Mouse (Mus musculus): ENCODE results near the gene Wfdc18. TPM values are rescaled to one million over a fixed set of nuclear protein-coding genes. Genes with fewer than 3 reads are reported as not detected.

Gene Wfdc18
- polyA plus RNA-seq, 1 experiment from 2014 or later: not detected

GRCm38 (mm10) chr11:83735881-83736280 is 27.1 kb downstream of the Wfdc18 start:
- H3K27me3 ChIP-seq (ENCODE audit: control insufficient read depth, insufficient read depth, low read length): no peaks in the 10 kb centered on the region
- H3K9me3 ChIP-seq (ENCODE audit: control insufficient read depth, low read length): no peaks in the 10 kb centered on the region
- H3K27ac ChIP-seq (replicated peaks; ENCODE audit: low read depth, low read length): no peak overlapping the region
- no peak overlapping the region for H3K4me3 ChIP-seq (ENCODE audit: low read depth, low read length)
- 63% methylated on average over 2 of the region's 2 CpGs for WGBS
- no peak for ATAC-seq (ENCODE audit: insufficient number of reproducible peaks, low FRiP score, low TSS enrichment, low read depth)
- no peak overlapping the region for H3K4me2 ChIP-seq (ENCODE audit: low read depth, severe bottlenecking)
- DNase-seq (ENCODE audit: low spot score): no peak
- H3K36me3 ChIP-seq (ENCODE audit: control insufficient read depth, insufficient read depth, low read length): no peaks in the 10 kb centered on the region
- no peak overlapping the region for H3K9ac ChIP-seq (ENCODE audit: low read length)
- no peaks in the 10 kb centered on the region for H3K4me1 ChIP-seq (ENCODE audit: control insufficient read depth, insufficient read depth, low read length)

DNA sequence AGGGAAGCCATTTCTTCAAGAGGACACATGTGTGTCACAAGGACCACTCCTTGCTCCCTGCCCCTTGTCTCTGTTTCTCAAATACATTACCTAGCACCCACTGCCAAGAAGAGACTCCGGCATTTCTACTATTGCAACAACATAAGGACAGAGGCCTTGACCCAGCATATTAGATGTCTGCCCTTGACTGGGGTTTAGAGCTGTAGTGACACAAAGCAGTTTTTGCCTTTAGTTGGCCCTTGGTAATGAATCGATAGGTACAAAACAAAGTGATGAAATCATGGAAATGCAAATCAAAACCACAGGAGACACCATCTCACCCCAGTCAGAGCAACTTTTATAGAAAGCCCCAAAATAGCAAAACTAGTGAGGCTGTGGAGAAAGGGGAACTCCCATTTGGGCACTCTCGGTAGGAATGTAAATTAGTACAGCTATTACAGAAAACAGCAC is 28.3 kb downstream of the Wfdc18 start:
- Histone ChIP-seq H3K27ac (replicated peaks; ENCODE audit: low read depth, low read length) (no peak overlapping the region), H3K4me3 (ENCODE audit: low read depth, low read length) (no peak overlapping the region), H3K9ac (ENCODE audit: low read length) (no peak overlapping the region), H3K4me1 (ENCODE audit: control insufficient read depth, insufficient read depth, low read length) (no peaks in the 10 kb centered on the region), H3K36me3 (ENCODE audit: control insufficient read depth, insufficient read depth, low read length) (no peaks in the 10 kb centered on the region), H3K4me2 (ENCODE audit: low read depth, severe bottlenecking) (no peak overlapping the region), H3K27me3 (ENCODE audit: control insufficient read depth, insufficient read depth, low read length) (no peaks in the 10 kb centered on the region), H3K9me3 (ENCODE audit: control insufficient read depth, low read length) (no peaks in the 10 kb centered on the region)
- ATAC-seq (ENCODE audit: insufficient number of reproducible peaks, low FRiP score, low TSS enrichment, low read depth): no peak
- no peak for DNase-seq (ENCODE audit: low spot score)
- 88% methylated on average over 3 of the region's 3 CpGs for WGBS

GRCm38 (mm10) chr11:83739241-83739640 is 30.4 kb downstream of the Wfdc18 start:
- 25% methylated on average over 5 of the region's 5 CpGs for WGBS
- DNase-seq (ENCODE audit: low spot score): peak; percentile 81
- Histone ChIP-seq H3K9me3 (ENCODE audit: control insufficient read depth, low read length) (no peaks in the 10 kb centered on the region), H3K36me3 (ENCODE audit: control insufficient read depth, insufficient read depth, low read length) (no peaks in the 10 kb centered on the region), H3K4me1 (ENCODE audit: control insufficient read depth, insufficient read depth, low read length) (no peaks in the 10 kb centered on the region), H3K27me3 (ENCODE audit: control insufficient read depth, insufficient read depth, low read length) (no peaks in the 10 kb centered on the region), H3K9ac (ENCODE audit: low read length) (no peak overlapping the region), H3K27ac (replicated peaks; ENCODE audit: low read depth, low read length) (no peak overlapping the region), H3K4me2 (ENCODE audit: low read depth, severe bottlenecking) (no peak overlapping the region), H3K4me3 (ENCODE audit: low read depth, low read length) (no peak overlapping the region)
- no peak for ATAC-seq (ENCODE audit: insufficient number of reproducible peaks, low FRiP score, low TSS enrichment, low read depth)

DNA sequence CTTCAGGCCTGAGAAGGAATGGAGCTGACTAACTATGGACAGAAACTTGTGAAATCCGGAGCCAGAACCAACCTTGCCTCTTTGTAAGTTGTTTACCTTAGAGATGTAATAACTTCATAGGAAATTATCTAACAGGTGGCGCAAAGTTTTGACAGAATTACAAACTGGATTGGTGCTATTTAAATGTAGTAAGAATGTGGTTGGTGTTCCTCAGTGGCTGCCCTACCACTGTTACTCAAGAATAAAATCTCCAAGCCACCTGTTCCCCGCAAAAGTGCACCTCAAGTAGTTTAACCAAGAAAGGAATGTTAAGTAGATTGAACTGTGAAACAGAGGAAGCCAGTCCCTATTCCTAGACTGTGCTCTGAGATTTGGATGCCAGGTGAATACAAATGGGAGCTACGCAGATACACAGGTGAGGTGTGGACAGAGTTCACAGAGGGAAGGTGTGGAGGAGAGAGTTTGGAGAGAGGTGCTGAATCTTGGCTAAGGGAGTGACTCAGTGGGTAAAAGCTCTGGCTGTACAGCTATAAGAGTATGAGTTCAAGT is 31.7 kb downstream of the Wfdc18 start:
- DNase-seq (ENCODE audit: low spot score) (no peak), ATAC-seq (ENCODE audit: insufficient number of reproducible peaks, low FRiP score, low TSS enrichment, low read depth) (no peak)
- no peaks in the 10 kb centered on the region for H3K4me1 ChIP-seq (ENCODE audit: control insufficient read depth, insufficient read depth, low read length)
- no peaks in the 10 kb centered on the region for H3K27me3 ChIP-seq (ENCODE audit: control insufficient read depth, insufficient read depth, low read length)
- WGBS: 79% methylated on average over 4 of the region's 4 CpGs
- H3K36me3 ChIP-seq (ENCODE audit: control insufficient read depth, insufficient read depth, low read length): no peaks in the 10 kb centered on the region
- H3K9me3 ChIP-seq (ENCODE audit: control insufficient read depth, low read length): no peaks in the 10 kb centered on the region
- H3K4me2 ChIP-seq (ENCODE audit: low read depth, severe bottlenecking): no peak overlapping the region
- no peak overlapping the region for H3K9ac ChIP-seq (ENCODE audit: low read length)
- no peak overlapping the region for H3K4me3 ChIP-seq (ENCODE audit: low read depth, low read length)
- H3K27ac ChIP-seq (replicated peaks; ENCODE audit: low read depth, low read length): no peak overlapping the region

DNA sequence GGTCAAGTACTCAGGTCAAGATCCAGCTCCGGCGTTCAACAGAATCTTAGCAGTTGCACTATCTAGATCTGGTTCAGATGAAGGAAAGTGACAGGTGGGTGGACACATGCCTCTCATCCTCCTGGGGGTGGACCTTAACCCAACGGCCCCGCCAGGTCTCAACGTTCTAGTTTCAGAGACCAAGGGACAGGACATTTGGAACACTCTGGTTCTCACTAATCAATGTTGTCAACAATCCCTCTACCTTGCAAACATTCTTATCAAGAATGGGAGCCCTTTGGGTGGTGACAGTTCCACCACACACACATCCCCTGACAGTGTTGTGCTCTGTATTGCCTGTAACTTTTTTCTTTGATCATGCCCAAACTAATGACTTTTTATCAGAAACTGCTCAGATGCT is 33.0 kb downstream of the Wfdc18 start:
- Histone ChIP-seq H3K4me2 (ENCODE audit: low read depth, severe bottlenecking) (no peak overlapping the region), H3K27me3 (ENCODE audit: control insufficient read depth, insufficient read depth, low read length) (no peaks in the 10 kb centered on the region), H3K4me3 (ENCODE audit: low read depth, low read length) (no peak overlapping the region), H3K36me3 (ENCODE audit: control insufficient read depth, insufficient read depth, low read length) (no peaks in the 10 kb centered on the region), H3K27ac (replicated peaks; ENCODE audit: low read depth, low read length) (no peak overlapping the region), H3K9ac (ENCODE audit: low read length) (no peak overlapping the region), H3K9me3 (ENCODE audit: control insufficient read depth, low read length) (no peaks in the 10 kb centered on the region), H3K4me1 (ENCODE audit: control insufficient read depth, insufficient read depth, low read length) (no peaks in the 10 kb centered on the region)
- DNase-seq (ENCODE audit: low spot score) (no peak), ATAC-seq (ENCODE audit: insufficient number of reproducible peaks, low FRiP score, low TSS enrichment, low read depth) (no peak)
- 78% methylated on average over 5 of the region's 5 CpGs for WGBS

DNA sequence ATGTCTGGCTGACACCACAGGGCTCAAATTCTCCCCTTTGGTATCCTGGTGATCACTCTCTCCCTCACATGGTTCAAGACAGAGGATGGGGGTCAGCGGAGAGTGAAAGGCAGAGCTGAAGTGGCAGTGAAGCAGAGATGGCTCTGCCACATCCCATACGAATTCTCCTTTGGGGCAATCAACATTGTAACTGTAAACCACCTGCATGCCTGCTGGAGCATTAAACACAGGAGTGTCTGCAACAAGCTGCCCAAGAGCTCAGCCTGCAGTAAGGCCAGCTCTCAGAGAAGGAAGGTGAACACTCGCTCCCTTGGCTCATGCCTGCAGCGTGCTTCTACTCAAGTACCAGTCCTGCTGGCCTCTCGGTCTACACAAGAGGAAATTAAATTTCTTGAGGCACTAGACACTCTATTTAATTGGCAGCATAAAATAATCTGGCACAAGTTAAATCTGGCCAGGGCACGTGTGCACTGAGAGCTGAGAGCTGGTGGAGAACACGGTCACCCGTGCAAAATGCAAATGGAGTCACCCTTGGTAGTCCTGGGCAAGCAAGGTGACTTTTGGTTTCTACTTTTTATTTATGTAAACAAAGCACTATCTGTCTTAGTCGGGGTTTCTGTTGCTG is 34.0 kb downstream of the Wfdc18 start:
- no peaks in the 10 kb centered on the region for H3K4me1 ChIP-seq (ENCODE audit: control insufficient read depth, insufficient read depth, low read length)
- no peaks in the 10 kb centered on the region for H3K27me3 ChIP-seq (ENCODE audit: control insufficient read depth, insufficient read depth, low read length)
- DNase-seq (ENCODE audit: low spot score) (no peak), ATAC-seq (ENCODE audit: insufficient number of reproducible peaks, low FRiP score, low TSS enrichment, low read depth) (no peak)
- H3K4me3 ChIP-seq (ENCODE audit: low read depth, low read length): no peak overlapping the region
- no peak overlapping the region for H3K9ac ChIP-seq (ENCODE audit: low read length)
- no peak overlapping the region for H3K4me2 ChIP-seq (ENCODE audit: low read depth, severe bottlenecking)
- no peaks in the 10 kb centered on the region for H3K36me3 ChIP-seq (ENCODE audit: control insufficient read depth, insufficient read depth, low read length)
- WGBS: 68% methylated on average over 9 of the region's 9 CpGs
- no peak overlapping the region for H3K27ac ChIP-seq (replicated peaks; ENCODE audit: low read depth, low read length)
- no peaks in the 10 kb centered on the region for H3K9me3 ChIP-seq (ENCODE audit: control insufficient read depth, low read length)

DNA sequence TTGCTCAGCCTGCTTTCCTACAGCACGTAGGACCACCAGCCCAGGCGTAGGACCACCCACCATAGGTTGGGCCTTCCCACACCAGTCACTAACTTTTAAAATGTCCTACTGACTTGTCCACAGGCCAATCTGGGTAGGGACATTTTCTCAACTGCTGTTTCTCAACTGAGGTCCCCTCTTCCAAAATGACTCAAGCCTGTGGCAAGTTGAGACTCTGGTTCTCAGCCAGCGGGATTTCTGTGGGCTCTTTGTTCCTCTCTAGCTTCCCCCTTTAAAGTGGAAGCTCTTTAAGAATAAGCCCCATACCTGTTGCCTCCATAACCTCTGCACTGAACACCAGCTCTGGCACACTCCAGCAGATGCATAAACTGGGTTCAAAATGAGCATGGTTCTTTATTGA is 34.7 kb downstream of the Wfdc18 start:
- Histone ChIP-seq H3K27ac (replicated peaks; ENCODE audit: low read depth, low read length) (no peak overlapping the region), H3K4me2 (ENCODE audit: low read depth, severe bottlenecking) (no peak overlapping the region), H3K4me3 (ENCODE audit: low read depth, low read length) (no peak overlapping the region), H3K9ac (ENCODE audit: low read length) (no peak overlapping the region), H3K36me3 (ENCODE audit: control insufficient read depth, insufficient read depth, low read length) (no peaks in the 10 kb centered on the region), H3K27me3 (ENCODE audit: control insufficient read depth, insufficient read depth, low read length) (no peaks in the 10 kb centered on the region), H3K4me1 (ENCODE audit: control insufficient read depth, insufficient read depth, low read length) (no peaks in the 10 kb centered on the region), H3K9me3 (ENCODE audit: control insufficient read depth, low read length) (no peaks in the 10 kb centered on the region)
- no peak for DNase-seq (ENCODE audit: low spot score)
- ATAC-seq (ENCODE audit: insufficient number of reproducible peaks, low FRiP score, low TSS enrichment, low read depth): no peak
- 79% methylated on average over 3 of the region's 3 CpGs for WGBS

DNA sequence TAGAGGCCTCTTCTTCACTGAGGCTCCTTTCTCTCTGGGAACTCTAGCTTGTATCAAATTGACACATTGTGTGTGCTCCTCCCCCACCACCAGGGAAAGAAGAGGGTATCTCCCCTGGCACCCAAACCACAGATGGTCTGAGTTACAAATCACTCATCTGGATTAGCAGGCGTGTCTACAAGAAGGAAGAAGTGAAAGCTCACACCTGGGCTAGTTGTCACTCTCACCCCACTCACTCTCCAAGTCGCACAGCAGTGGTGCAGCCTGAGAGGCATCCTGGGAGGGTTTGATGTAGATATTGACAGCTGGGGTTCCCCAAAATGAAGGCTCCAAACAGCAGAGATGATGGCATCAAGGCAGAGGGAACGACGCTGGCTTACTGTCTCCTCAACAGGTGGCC is 37.3 kb downstream of the Wfdc18 start:
- 50% methylated on average over 4 of the region's 4 CpGs for WGBS
- ATAC-seq (ENCODE audit: insufficient number of reproducible peaks, low FRiP score, low TSS enrichment, low read depth): no peak

GRCm38 (mm10) chr11:83746681-83747080 is 37.9 kb downstream of the Wfdc18 start, which contains the start of gene Wfdc21:
TSS of gene Wfdc21 (plus strand) at chr11:83746940.
- WGBS: 73% methylated on average over 5 of the region's 5 CpGs
- H3K9ac ChIP-seq (ENCODE audit: low read length): no peak within 1 kb of the TSS
- ATAC-seq (ENCODE audit: insufficient number of reproducible peaks, low FRiP score, low TSS enrichment, low read depth): no peak

More for the DNA sequence above, 37.3 kb downstream of the Wfdc18 start:
- no peaks in the 10 kb centered on the region for H3K4me1 ChIP-seq (ENCODE audit: control insufficient read depth, insufficient read depth, low read length)
- no peak overlapping the region for H3K4me3 ChIP-seq (ENCODE audit: low read depth, low read length)
- H3K9ac ChIP-seq (ENCODE audit: low read length): no peak overlapping the region
- no peaks in the 10 kb centered on the region for H3K9me3 ChIP-seq (ENCODE audit: control insufficient read depth, low read length)
- H3K27me3 ChIP-seq (ENCODE audit: control insufficient read depth, insufficient read depth, low read length): no peaks in the 10 kb centered on the region
- no peak overlapping the region for H3K27ac ChIP-seq (replicated peaks; ENCODE audit: low read depth, low read length)
- DNase-seq (ENCODE audit: low spot score): no peak
- no peaks in the 10 kb centered on the region for H3K36me3 ChIP-seq (ENCODE audit: control insufficient read depth, insufficient read depth, low read length)
- H3K4me2 ChIP-seq (ENCODE audit: low read depth, severe bottlenecking): no peak overlapping the region

More at GRCm38 (mm10) chr11:83746681-83747080, 37.9 kb downstream of the Wfdc18 start, which contains the start of gene Wfdc21:
- Histone ChIP-seq H3K27me3 (ENCODE audit: control insufficient read depth, insufficient read depth, low read length) (no peaks in the 10 kb centered on the region), H3K36me3 (ENCODE audit: control insufficient read depth, insufficient read depth, low read length) (no peaks in the 10 kb centered on the region), H3K4me1 (ENCODE audit: control insufficient read depth, insufficient read depth, low read length) (no peaks in the 10 kb centered on the region), H3K27ac (replicated peaks; ENCODE audit: low read depth, low read length) (no peak within 1 kb of the TSS), H3K4me2 (ENCODE audit: low read depth, severe bottlenecking) (no peak within 1 kb of the TSS), H3K4me3 (ENCODE audit: low read depth, low read length) (no peak within 1 kb of the TSS), H3K9me3 (ENCODE audit: control insufficient read depth, low read length) (no peaks in the 10 kb centered on the region)
- DNase-seq (ENCODE audit: low spot score): no peak

All from limb, embryonic 11.5 days (tissue).